Mouse (Mus musculus): Measurements from ENCODE around the gene Cadps. TPM values are rescaled to one million over a fixed set of nuclear protein-coding genes. Genes with fewer than 3 reads are reported as not detected.
"Not testable (repeated sequence)": the region's sequence is repeated elsewhere in the genome, so short reads cannot be mapped to it uniquely, and the experiment has no call there.

The Cadps gene
- polyA plus RNA-seq, 1 experiment, result not detected

GRCm38 (mm10) chr14:12580786-12581185, 242.1 kb downstream of the Cadps start:
- Histone ChIP-seq H3K79me3 (ENCODE audit: low read depth) (no peaks in the 10 kb centered on the region), H3ac (ENCODE audit: control insufficient read depth, insufficient read length, low read depth) (no peak overlapping the region), H3K36me3 (ENCODE audit: control insufficient read depth, insufficient read depth) (no peaks in the 10 kb centered on the region), H3K4me3 (ENCODE audit: insufficient read depth, poor library complexity, severe bottlenecking) (no peak overlapping the region), H3K27me3 (ENCODE audit: control insufficient read depth, insufficient read depth, insufficient read length) (no peaks in the 10 kb centered on the region), H3K79me2 (ENCODE audit: control insufficient read depth, insufficient read depth) (no peaks in the 10 kb centered on the region)
- TF ChIP-seq CTCF (IDR thresholded peaks at IDR 0.05; ENCODE audit: control insufficient read depth, insufficient read depth, insufficient read length) (no peak), USF1 (IDR thresholded peaks at IDR 0.05; ENCODE audit: low read depth) (no peak), CEBPB (IDR thresholded peaks at IDR 0.05; ENCODE audit: low read depth) (no peak), MYOD1 (IDR thresholded peaks at IDR 0.05; ENCODE audit: control insufficient read depth, insufficient read length, low read depth) (no peak), FOSL1 (IDR thresholded peaks at IDR 0.05; ENCODE audit: insufficient read depth, low read length, poor library complexity, severe bottlenecking) (no peak), MYOG (IDR thresholded peaks at IDR 0.05; ENCODE audit: control insufficient read depth, extremely low read depth, insufficient read length) (no peak), MAX (IDR thresholded peaks at IDR 0.05) (no peak)

GRCm38 (mm10) chr14:12578156-12578555, 244.7 kb downstream of the Cadps start:
- Histone ChIP-seq H3ac (ENCODE audit: control insufficient read depth, insufficient read length, low read depth) (no peak overlapping the region), H3K36me3 (ENCODE audit: control insufficient read depth, insufficient read depth) (no peaks in the 10 kb centered on the region), H3K4me3 (ENCODE audit: insufficient read depth, poor library complexity, severe bottlenecking) (no peak overlapping the region), H3K79me2 (ENCODE audit: control insufficient read depth, insufficient read depth) (no peaks in the 10 kb centered on the region), H3K79me3 (ENCODE audit: low read depth) (no peaks in the 10 kb centered on the region), H3K27me3 (ENCODE audit: control insufficient read depth, insufficient read depth, insufficient read length) (no peaks in the 10 kb centered on the region)
- TF ChIP-seq FOSL1 (IDR thresholded peaks at IDR 0.05; ENCODE audit: insufficient read depth, low read length, poor library complexity, severe bottlenecking) (no peak), MYOD1 (IDR thresholded peaks at IDR 0.05; ENCODE audit: control insufficient read depth, insufficient read length, low read depth) (no peak), MAX (IDR thresholded peaks at IDR 0.05) (no peak), USF1 (IDR thresholded peaks at IDR 0.05; ENCODE audit: low read depth) (no peak), CEBPB (IDR thresholded peaks at IDR 0.05; ENCODE audit: low read depth) (no peak)

GRCm38 (mm10) chr14:12577475-12578140, 245.3 kb downstream of the Cadps start:
- H3K4me3 ChIP-seq (ENCODE audit: insufficient read depth, poor library complexity, severe bottlenecking), result no peak overlapping the region
- H3K79me3 ChIP-seq (ENCODE audit: low read depth), result no peaks in the 10 kb centered on the region
- no peaks in the 10 kb centered on the region for H3K79me2 ChIP-seq (ENCODE audit: control insufficient read depth, insufficient read depth)
- TF ChIP-seq CEBPB (IDR thresholded peaks at IDR 0.05; ENCODE audit: low read depth), result no peak
- no peak for TF ChIP-seq MYOD1 (IDR thresholded peaks at IDR 0.05; ENCODE audit: control insufficient read depth, insufficient read length, low read depth)
- TF ChIP-seq CTCF (IDR thresholded peaks at IDR 0.05; ENCODE audit: control insufficient read depth, insufficient read depth, insufficient read length), result no peak
- TF ChIP-seq FOSL1 (IDR thresholded peaks at IDR 0.05; ENCODE audit: insufficient read depth, low read length, poor library complexity, severe bottlenecking), result no peak
- TF ChIP-seq USF1 (IDR thresholded peaks at IDR 0.05; ENCODE audit: low read depth), result no peak
- TF ChIP-seq MAX (IDR thresholded peaks at IDR 0.05), result no peak
- no peak for TF ChIP-seq MYOG (IDR thresholded peaks at IDR 0.05; ENCODE audit: control insufficient read depth, extremely low read depth, insufficient read length)
- no peak overlapping the region for H3ac ChIP-seq (ENCODE audit: control insufficient read depth, insufficient read length, low read depth)
- no peaks in the 10 kb centered on the region for H3K27me3 ChIP-seq (ENCODE audit: control insufficient read depth, insufficient read depth, insufficient read length)
- no peaks in the 10 kb centered on the region for H3K36me3 ChIP-seq (ENCODE audit: control insufficient read depth, insufficient read depth)

DNA sequence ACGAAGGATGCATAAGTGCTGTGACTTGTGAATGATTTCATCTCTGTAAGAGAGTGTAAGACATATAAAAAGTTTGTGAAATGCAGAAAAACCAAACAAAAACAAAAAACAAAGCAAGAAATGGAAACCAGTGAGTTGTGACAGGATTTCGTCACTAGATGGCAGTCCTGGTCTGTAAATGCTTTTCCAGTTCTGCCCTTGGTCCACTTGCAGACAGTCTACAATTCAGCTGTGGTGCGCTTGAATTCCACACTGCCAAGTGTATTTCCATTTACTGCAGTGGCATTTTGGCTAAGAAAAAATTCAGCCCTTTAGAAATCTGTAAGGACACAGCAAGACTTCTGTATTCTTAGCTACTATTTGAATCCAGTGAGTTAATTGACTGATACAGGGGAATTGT, 247.8 kb downstream of the Cadps start:
- H3K27me3 ChIP-seq (ENCODE audit: control insufficient read depth, insufficient read depth, insufficient read length), result no peaks in the 10 kb centered on the region
- no peaks in the 10 kb centered on the region for H3K79me2 ChIP-seq (ENCODE audit: control insufficient read depth, insufficient read depth)

DNA sequence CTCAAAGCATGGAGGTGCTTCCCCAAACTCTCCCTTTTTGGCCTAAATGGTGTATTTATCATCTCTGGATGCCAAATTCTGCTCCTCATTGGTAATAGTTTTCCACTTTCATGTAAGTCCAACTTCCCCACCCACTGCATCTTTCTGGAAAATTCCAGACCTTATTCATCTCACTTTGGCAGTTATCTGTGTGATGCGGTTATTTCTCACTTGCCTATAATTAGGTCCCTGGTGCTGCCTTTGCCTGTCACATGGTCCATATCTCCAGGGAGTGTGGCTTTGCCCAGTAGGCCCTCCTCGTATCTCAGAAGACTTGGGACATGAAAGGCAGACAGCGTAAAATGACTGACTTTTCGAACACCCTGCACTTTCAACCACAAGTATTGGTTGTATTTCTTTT, 248.5 kb downstream of the Cadps start:
- Histone ChIP-seq H3K4me3 (ENCODE audit: insufficient read depth, poor library complexity, severe bottlenecking) (no peak overlapping the region), H3K79me2 (ENCODE audit: control insufficient read depth, insufficient read depth) (no peaks in the 10 kb centered on the region)

More for the DNA sequence above, 247.8 kb downstream of the Cadps start:
- no peak overlapping the region for H3K4me3 ChIP-seq (ENCODE audit: insufficient read depth, poor library complexity, severe bottlenecking)
- no peaks in the 10 kb centered on the region for H3K36me3 ChIP-seq (ENCODE audit: control insufficient read depth, insufficient read depth)
- TF ChIP-seq MAX (IDR thresholded peaks at IDR 0.05) (no peak), CTCF (IDR thresholded peaks at IDR 0.05; ENCODE audit: control insufficient read depth, insufficient read depth, insufficient read length) (peak; percentile 33), FOSL1 (IDR thresholded peaks at IDR 0.05; ENCODE audit: insufficient read depth, low read length, poor library complexity, severe bottlenecking) (no peak), MYOG (IDR thresholded peaks at IDR 0.05; ENCODE audit: control insufficient read depth, extremely low read depth, insufficient read length) (no peak)
- no peaks in the 10 kb centered on the region for H3K79me3 ChIP-seq (ENCODE audit: low read depth)
- H3ac ChIP-seq (ENCODE audit: control insufficient read depth, insufficient read length, low read depth), result no peak overlapping the region

DNA sequence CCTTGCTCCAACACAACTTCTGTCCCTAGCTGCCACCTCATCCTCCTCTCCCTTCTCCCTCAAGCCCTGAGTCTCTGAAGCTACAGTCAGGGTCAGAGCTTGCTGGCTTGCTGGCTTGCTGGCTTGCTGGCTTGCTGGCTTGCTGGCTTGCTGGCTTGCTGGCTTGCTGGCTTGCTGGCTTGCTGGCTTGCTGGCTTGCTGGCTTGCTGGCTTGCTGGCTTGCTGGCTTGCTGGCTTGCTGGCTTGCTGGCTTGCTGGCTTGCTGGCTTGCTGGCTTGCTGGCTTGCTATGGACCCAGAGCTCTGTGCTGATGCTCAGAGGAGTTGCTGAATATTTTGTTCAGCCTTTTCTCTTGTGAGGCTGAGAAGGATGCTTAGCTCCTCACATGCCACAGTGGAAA, 261.1 kb downstream of the Cadps start:
- not testable (repeated sequence) for H3K27me3 ChIP-seq (ENCODE audit: control insufficient read depth, insufficient read depth, insufficient read length)

More for the DNA sequence above, 248.5 kb downstream of the Cadps start:
- no peak overlapping the region for H3ac ChIP-seq (ENCODE audit: control insufficient read depth, insufficient read length, low read depth)
- no peak for TF ChIP-seq CEBPB (IDR thresholded peaks at IDR 0.05; ENCODE audit: low read depth)
- H3K27me3 ChIP-seq (ENCODE audit: control insufficient read depth, insufficient read depth, insufficient read length), result no peaks in the 10 kb centered on the region
- no peaks in the 10 kb centered on the region for H3K79me3 ChIP-seq (ENCODE audit: low read depth)
- H3K36me3 ChIP-seq (ENCODE audit: control insufficient read depth, insufficient read depth), result no peaks in the 10 kb centered on the region

More for the DNA sequence above, 261.1 kb downstream of the Cadps start:
- not testable (repeated sequence) for H3ac ChIP-seq (ENCODE audit: control insufficient read depth, insufficient read length, low read depth); H3K79me2 ChIP-seq (ENCODE audit: control insufficient read depth, insufficient read depth); H3K36me3 ChIP-seq (ENCODE audit: control insufficient read depth, insufficient read depth); H3K4me3 ChIP-seq (ENCODE audit: insufficient read depth, poor library complexity, severe bottlenecking); H3K79me3 ChIP-seq (ENCODE audit: low read depth)
